Mouse (Mus musculus): Measurements from ENCODE around the gene Gm3411. TPM values are rescaled to one million over a fixed set of nuclear protein-coding genes. Genes with fewer than 3 reads are reported as not detected.
"Not testable (repeated sequence)": the region's sequence is repeated elsewhere in the genome, so short reads cannot be mapped to it uniquely, and the experiment has no call there.

Gene Gm3411
- 1.6 and 1.7 TPM in 2 replicates for polyA plus RNA-seq (2014; fragmentation: Nextera tagmentation; extraction: Ambion mirVana)

GRCm38 (mm10) chr14:6286931-6287715 lies at the start of gene Gm3411:
TSS of gene Gm3411 (minus strand) at chr14:6287250.
- Histone ChIP-seq H3K9ac (ENCODE audit: low read length) (peak within 1 kb of the TSS; percentile 60), H3K4me2 (ENCODE audit: low read depth, low read length, severe bottlenecking) (peak within 1 kb of the TSS; percentile 57), H3K4me3 (ENCODE audit: low read depth, low read length) (peak within 1 kb of the TSS; percentile 39)
- not testable (repeated sequence) for H3K36me3 ChIP-seq (ENCODE audit: control insufficient read depth, insufficient read depth, low read length); H3K9me3 ChIP-seq (ENCODE audit: control insufficient read depth, low read length); ATAC-seq (replicated peaks; ENCODE audit: low FRiP score); H3K27me3 ChIP-seq (ENCODE audit: control insufficient read depth, insufficient read depth, low read length); H3K4me1 ChIP-seq (replicated peaks; ENCODE audit: control insufficient read depth, insufficient read depth, low read length); H3K27ac ChIP-seq (ENCODE audit: low read depth, low read length)
- DNase-seq (ENCODE audit: low spot score), result peak; percentile 77
- WGBS, result under 1% methylated on average over 31 of the region's 57 CpGs

- 80% methylated on average over 2 of the region's 2 CpGs for WGBS
- not testable (repeated sequence) for H3K36me3 ChIP-seq (ENCODE audit: control insufficient read depth, insufficient read depth, low read length); DNase-seq (ENCODE audit: low spot score); H3K4me2 ChIP-seq (ENCODE audit: low read depth, low read length, severe bottlenecking); H3K4me1 ChIP-seq (replicated peaks; ENCODE audit: control insufficient read depth, insufficient read depth, low read length); H3K9me3 ChIP-seq (ENCODE audit: control insufficient read depth, low read length); H3K4me3 ChIP-seq (ENCODE audit: low read depth, low read length); H3K27ac ChIP-seq (ENCODE audit: low read depth, low read length); H3K9ac ChIP-seq (ENCODE audit: low read length); H3K27me3 ChIP-seq (ENCODE audit: control insufficient read depth, insufficient read depth, low read length); ATAC-seq (replicated peaks; ENCODE audit: low FRiP score)
These were observed 17.7 kb upstream of the Gm3411 start, which contains the start of gene Gm21103 for GRCm38 (mm10) chr14:6304743-6305142. TSS of gene Gm21103 (minus strand) at chr14:6304843.

GRCm38 (mm10) chr14:6219192-6219591 lies 67.9 kb downstream of the Gm3411 start, which contains the start of gene Gm21560:
TSS of gene Gm21560 (minus strand) at chr14:6219292.
- H3K36me3 ChIP-seq (ENCODE audit: control insufficient read depth, insufficient read depth, low read length); DNase-seq (ENCODE audit: low spot score); H3K4me3 ChIP-seq (ENCODE audit: low read depth, low read length); H3K4me2 ChIP-seq (ENCODE audit: low read depth, low read length, severe bottlenecking); H3K4me1 ChIP-seq (replicated peaks; ENCODE audit: control insufficient read depth, insufficient read depth, low read length); H3K27ac ChIP-seq (ENCODE audit: low read depth, low read length); H3K9me3 ChIP-seq (ENCODE audit: control insufficient read depth, low read length); H3K9ac ChIP-seq (ENCODE audit: low read length); ATAC-seq (replicated peaks; ENCODE audit: low FRiP score); H3K27me3 ChIP-seq (ENCODE audit: control insufficient read depth, insufficient read depth, low read length): not testable (repeated sequence)
- WGBS, result 79% methylated on average over 1 of the region's 2 CpGs

Other genes starting within 250 kb of the Gm3411 start
- gene Gm6337, start 229.0 kb downstream of the Gm3411 start, polyA plus RNA-seq (2014; fragmentation: Nextera tagmentation; extraction: Ambion mirVana), result not detected in 2 replicates
- 0.64 and 1.2 TPM in 2 replicates for gene Gm8206, start 193.3 kb downstream of the Gm3411 start, polyA plus RNA-seq (2014; fragmentation: Nextera tagmentation; extraction: Ambion mirVana)
- gene Gm3468, start 178.6 kb downstream of the Gm3411 start, polyA plus RNA-seq (2014; fragmentation: Nextera tagmentation; extraction: Ambion mirVana), result 2.2 and 2.5 TPM in 2 replicates
- gene Gm3476, start 161.4 kb downstream of the Gm3411 start, polyA plus RNA-seq (2014; fragmentation: Nextera tagmentation; extraction: Ambion mirVana), result not detected in 2 replicates
- not detected in 2 replicates for gene Gm21560, start 68.0 kb downstream of the Gm3411 start, polyA plus RNA-seq (2014; fragmentation: Nextera tagmentation; extraction: Ambion mirVana)
- not detected in 2 replicates for gene Gm21103, start 17.6 kb upstream of the Gm3411 start, polyA plus RNA-seq (2014; fragmentation: Nextera tagmentation; extraction: Ambion mirVana)
- gene Gm3618, start 56.4 kb upstream of the Gm3411 start, polyA plus RNA-seq (2014; fragmentation: Nextera tagmentation; extraction: Ambion mirVana), result not detected in 2 replicates
- not detected in 2 replicates for gene Gm16440, start 103.1 kb upstream of the Gm3411 start, polyA plus RNA-seq (2014; fragmentation: Nextera tagmentation; extraction: Ambion mirVana)
- 1.3 and 2.5 TPM in 2 replicates for gene Gm3591, start 125.2 kb upstream of the Gm3411 start, polyA plus RNA-seq (2014; fragmentation: Nextera tagmentation; extraction: Ambion mirVana)
- gene Gm3594, start 157.4 kb upstream of the Gm3411 start, polyA plus RNA-seq (2014; fragmentation: Nextera tagmentation; extraction: Ambion mirVana), result not detected in 2 replicates